Mouse (Mus musculus) midbrain, embryonic 11.5 days (tissue): ENCODE data around the gene Mrpl35. TPM values are rescaled to one million over a fixed set of nuclear protein-coding genes. Genes with fewer than 3 reads are reported as not detected.

ENCODE experiments used
- polyA plus RNA-seq: library from polyadenylated mRNA; unstranded; fragments of >200 nt; fragmentation: Nextera tagmentation; extraction: Ambion mirVana; gene quantifications from 2 replicates; pipeline ENCODE4 v1.2.1, GENCODE M21; 2014

Gene Mrpl35
- polyA plus RNA-seq, 1 experiment from 2014 or later: 58.0 TPM

Other genes starting within 250 kb of the Mrpl35 start
- 59.1 and 69.2 TPM in 2 replicates for gene Kdm3a, start 194.0 kb downstream of the Mrpl35 start, polyA plus RNA-seq
- gene Reep1, start 119.4 kb downstream of the Mrpl35 start, polyA plus RNA-seq: 72.1 TPM in 2 replicates
- 186 and 205 TPM in 2 replicates for gene Immt, start 4.4 kb upstream of the Mrpl35 start, polyA plus RNA-seq
- gene Ptcd3, start 81.8 kb upstream of the Mrpl35 start, polyA plus RNA-seq: 125 and 126 TPM in 2 replicates
- 26.5 and 27.3 TPM in 2 replicates for gene Polr1a, start 82.1 kb upstream of the Mrpl35 start, polyA plus RNA-seq